Mouse (Mus musculus): Measurements from ENCODE around the gene Per2. TPM values are rescaled to one million over a fixed set of nuclear protein-coding genes. Genes with fewer than 3 reads are reported as not detected.
A peak's percentile ranks its signal among the peaks of the same experiment; 100 is the strongest.
"Not testable (repeated sequence)": the region's sequence is repeated elsewhere in the genome, so short reads cannot be mapped to it uniquely, and the experiment has no call there.

Per2 gene
- polyA plus RNA-seq, 1 experiment from 2014 or later, result 5.6 TPM

DNA sequence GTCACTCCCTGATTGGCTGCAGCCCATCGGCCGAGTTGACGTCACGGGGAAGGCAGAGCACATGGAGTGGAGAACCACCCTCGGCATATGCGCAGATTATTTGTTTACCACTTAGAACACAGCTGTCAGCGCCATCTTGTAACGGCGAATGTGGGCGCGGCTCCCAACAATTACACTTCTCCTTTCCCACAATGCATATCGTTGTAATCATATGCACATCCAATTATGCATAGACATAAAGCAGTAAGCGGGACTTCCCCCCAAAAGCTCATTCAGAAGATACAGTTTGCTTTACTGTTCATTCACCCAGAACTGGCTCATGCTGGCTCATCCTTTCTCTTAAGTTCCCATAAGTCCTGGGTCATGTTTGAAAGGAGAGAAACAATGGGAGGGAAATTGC lies 19.0 kb upstream of the Per2 start:
- H3K9me3 ChIP-seq (ENCODE audit: control insufficient read depth, low read length); H3K4me3 ChIP-seq (ENCODE audit: control insufficient read depth in 1 of 2, insufficient read depth in 1 of 2, low read depth in 1 of 2, low read length in 2 of 2); H3K4me2 ChIP-seq (ENCODE audit: low read length); H3K9ac ChIP-seq (ENCODE audit: low read length); H3K27me3 ChIP-seq (ENCODE audit: control insufficient read depth, insufficient read depth, low read length); H3K27ac ChIP-seq (replicated peaks in 1 of 2; ENCODE audit: control insufficient read depth in 1 of 2, insufficient read depth in 1 of 2, low read depth in 2 of 2, low read length in 2 of 2); H3K4me1 ChIP-seq (ENCODE audit: control insufficient read depth in 2 of 2, insufficient read depth in 2 of 2, low read length in 2 of 2); H3K36me3 ChIP-seq (ENCODE audit: control insufficient read depth, insufficient read depth, low read length); ATAC-seq (ENCODE audit: insufficient number of reproducible peaks, insufficient read depth, low FRiP score, low read depth): not testable (repeated sequence)
- 87% methylated on average over 9 of the region's 13 CpGs for WGBS

DNA sequence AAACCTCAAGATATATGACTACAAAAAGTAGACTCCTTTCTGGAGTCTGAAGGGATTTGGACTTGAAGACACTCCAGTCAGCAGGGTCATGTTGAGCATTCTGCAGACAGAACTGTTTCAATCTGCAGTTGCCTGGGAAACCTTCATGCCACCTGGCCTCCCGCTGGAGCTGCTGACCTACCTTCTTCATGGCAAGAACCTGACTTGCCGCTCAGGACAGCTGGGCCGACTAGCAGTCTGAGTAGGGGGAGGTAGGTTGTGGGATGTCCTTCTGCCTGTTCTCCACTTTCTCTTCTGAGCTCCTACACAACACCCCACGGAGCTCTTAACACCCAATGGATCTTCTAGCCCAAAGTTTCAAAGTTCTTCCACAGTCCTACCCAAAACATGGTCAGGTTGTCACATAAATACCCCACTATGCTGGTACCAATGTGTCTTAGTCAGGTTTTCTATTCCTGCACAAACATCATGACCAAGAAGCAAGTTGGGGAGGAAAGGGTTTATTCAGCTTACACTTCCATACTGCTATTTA lies 10.8 kb upstream of the Per2 start:
- no peaks in the 10 kb centered on the region for H3K9me3 ChIP-seq (ENCODE audit: control insufficient read depth, low read length)
- no peak for ATAC-seq (ENCODE audit: insufficient number of reproducible peaks, insufficient read depth, low FRiP score, low read depth)
- no peaks in the 10 kb centered on the region for H3K27me3 ChIP-seq (ENCODE audit: control insufficient read depth, insufficient read depth, low read length)
- H3K4me3 ChIP-seq (ENCODE audit: control insufficient read depth in 1 of 2, insufficient read depth in 1 of 2, low read depth in 1 of 2, low read length in 2 of 2), result no peak overlapping the region
- H3K36me3 ChIP-seq (ENCODE audit: control insufficient read depth, insufficient read depth, low read length), result no peaks in the 10 kb centered on the region
- no peak overlapping the region for H3K4me2 ChIP-seq (ENCODE audit: low read length)
- 76% methylated on average over 4 of the region's 4 CpGs for WGBS
- H3K27ac ChIP-seq (replicated peaks in 1 of 2; ENCODE audit: control insufficient read depth in 1 of 2, insufficient read depth in 1 of 2, low read depth in 2 of 2, low read length in 2 of 2), result no peak overlapping the region
- H3K4me1 ChIP-seq (ENCODE audit: control insufficient read depth in 2 of 2, insufficient read depth in 2 of 2, low read length in 2 of 2), result peaks cover 9 to 10% of the 10 kb centered on the region in 2 experiments
- no peak overlapping the region for H3K9ac ChIP-seq (ENCODE audit: low read length)

DNA sequence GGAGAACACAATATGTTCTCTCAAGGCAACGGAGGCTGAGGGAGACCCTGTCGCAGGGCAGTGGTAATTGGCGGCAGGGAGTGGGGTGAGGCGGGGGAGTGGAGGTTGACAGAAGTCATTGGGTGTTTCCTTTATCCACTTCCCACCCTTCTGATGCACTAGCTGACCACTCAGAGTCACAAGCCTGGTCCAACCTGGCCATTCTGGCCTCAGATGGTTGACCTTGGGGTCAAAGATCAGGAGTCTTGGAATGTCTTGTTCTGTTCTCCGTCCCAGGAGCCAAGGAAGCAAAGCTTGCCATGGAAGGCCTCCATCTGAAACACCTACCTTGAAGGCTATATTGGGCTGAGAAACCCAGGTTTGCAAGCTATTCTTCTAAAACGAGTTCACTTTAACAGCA lies 7.1 kb upstream of the Per2 start:
- Histone ChIP-seq H3K4me2 (ENCODE audit: low read length) (no peak overlapping the region), H3K27ac (replicated peaks in 1 of 2; ENCODE audit: control insufficient read depth in 1 of 2, insufficient read depth in 1 of 2, low read depth in 2 of 2, low read length in 2 of 2) (no peak overlapping the region), H3K9ac (ENCODE audit: low read length) (no peak overlapping the region), H3K4me1 (ENCODE audit: control insufficient read depth in 2 of 2, insufficient read depth in 2 of 2, low read length in 2 of 2) (peaks cover 10 to 16% of the 10 kb centered on the region in 2 experiments), H3K4me3 (ENCODE audit: control insufficient read depth in 1 of 2, insufficient read depth in 1 of 2, low read depth in 1 of 2, low read length in 2 of 2) (no peak overlapping the region), H3K27me3 (ENCODE audit: control insufficient read depth, insufficient read depth, low read length) (no peaks in the 10 kb centered on the region), H3K36me3 (ENCODE audit: control insufficient read depth, insufficient read depth, low read length) (no peaks in the 10 kb centered on the region), H3K9me3 (ENCODE audit: control insufficient read depth, low read length) (no peaks in the 10 kb centered on the region)
- no peak for ATAC-seq (ENCODE audit: insufficient number of reproducible peaks, insufficient read depth, low FRiP score, low read depth)
- 86% methylated on average over 6 of the region's 6 CpGs for WGBS

DNA sequence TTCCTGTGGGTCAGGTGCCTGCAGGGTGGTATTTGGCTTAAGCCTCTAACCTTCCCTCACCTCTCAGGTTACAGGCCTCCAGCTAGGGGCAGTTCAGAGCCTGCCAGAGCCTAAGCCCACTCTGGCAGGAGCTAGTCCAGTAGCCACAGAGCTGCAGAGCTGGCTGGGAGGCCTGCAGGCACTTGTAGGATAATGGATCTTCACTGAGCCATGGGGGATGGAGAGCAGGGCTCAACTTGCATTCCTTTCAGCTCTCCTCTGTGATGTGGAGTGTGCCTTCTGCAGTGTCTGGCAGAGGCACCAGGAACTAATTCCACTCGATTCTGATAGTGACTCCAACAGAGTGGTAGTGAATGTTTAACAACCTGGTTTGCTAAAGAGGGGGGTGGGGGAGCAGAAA lies 6.1 kb upstream of the Per2 start:
- H3K9me3 ChIP-seq (ENCODE audit: control insufficient read depth, low read length), result no peaks in the 10 kb centered on the region
- peak overlapping the region in 1 of 2 experiments; percentile 50; a peak in 1 of 4 replicates for H3K27ac ChIP-seq (replicated peaks in 1 of 2; ENCODE audit: control insufficient read depth in 1 of 2, insufficient read depth in 1 of 2, low read depth in 2 of 2, low read length in 2 of 2)
- H3K9ac ChIP-seq (ENCODE audit: low read length), result peak overlapping the region; percentile 7; the same call in 1 of the 2 replicates
- no peak overlapping the region for H3K4me2 ChIP-seq (ENCODE audit: low read length)
- H3K36me3 ChIP-seq (ENCODE audit: control insufficient read depth, insufficient read depth, low read length), result no peaks in the 10 kb centered on the region
- peak; percentile 61; the same call in 1 of the 2 replicates for ATAC-seq (ENCODE audit: insufficient number of reproducible peaks, insufficient read depth, low FRiP score, low read depth)
- H3K27me3 ChIP-seq (ENCODE audit: control insufficient read depth, insufficient read depth, low read length), result no peaks in the 10 kb centered on the region
- no peak overlapping the region for H3K4me3 ChIP-seq (ENCODE audit: control insufficient read depth in 1 of 2, insufficient read depth in 1 of 2, low read depth in 1 of 2, low read length in 2 of 2)
- 0% methylated on average over 1 of the region's 1 CpGs for WGBS
- H3K4me1 ChIP-seq (ENCODE audit: control insufficient read depth in 2 of 2, insufficient read depth in 2 of 2, low read length in 2 of 2), result peaks cover 11 to 16% of the 10 kb centered on the region in 2 experiments

DNA sequence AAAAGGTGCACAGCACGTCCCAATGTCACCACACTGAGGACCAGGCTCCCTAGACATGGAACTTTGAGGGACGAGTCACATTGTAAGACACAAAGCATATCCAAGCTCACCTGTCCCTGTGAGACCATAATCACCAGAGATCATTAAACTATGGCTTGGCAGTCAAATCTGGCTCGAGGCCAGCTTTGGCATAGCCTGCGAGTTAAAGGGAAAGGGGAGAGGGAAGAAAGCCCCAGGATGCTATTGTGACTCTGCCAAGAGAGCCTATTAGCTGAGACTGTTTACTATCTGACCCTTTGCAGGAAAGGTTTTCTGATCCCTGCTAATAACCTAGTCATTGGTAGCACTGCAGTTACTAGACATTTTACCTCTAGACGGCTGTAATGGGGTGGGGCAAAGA lies 5.3 kb upstream of the Per2 start:
- no peaks in the 10 kb centered on the region for H3K36me3 ChIP-seq (ENCODE audit: control insufficient read depth, insufficient read depth, low read length)
- no peak for ATAC-seq (ENCODE audit: insufficient number of reproducible peaks, insufficient read depth, low FRiP score, low read depth)
- 62% methylated on average over 5 of the region's 5 CpGs for WGBS
- no peaks in the 10 kb centered on the region for H3K27me3 ChIP-seq (ENCODE audit: control insufficient read depth, insufficient read depth, low read length)
- no peak overlapping the region for H3K27ac ChIP-seq (replicated peaks in 1 of 2; ENCODE audit: control insufficient read depth in 1 of 2, insufficient read depth in 1 of 2, low read depth in 2 of 2, low read length in 2 of 2)
- H3K9me3 ChIP-seq (ENCODE audit: control insufficient read depth, low read length), result no peaks in the 10 kb centered on the region
- no peak overlapping the region for H3K4me3 ChIP-seq (ENCODE audit: control insufficient read depth in 1 of 2, insufficient read depth in 1 of 2, low read depth in 1 of 2, low read length in 2 of 2)
- no peak overlapping the region for H3K4me2 ChIP-seq (ENCODE audit: low read length)
- peaks cover 15 to 22% of the 10 kb centered on the region in 2 experiments for H3K4me1 ChIP-seq (ENCODE audit: control insufficient read depth in 2 of 2, insufficient read depth in 2 of 2, low read length in 2 of 2)
- H3K9ac ChIP-seq (ENCODE audit: low read length), result no peak overlapping the region

DNA sequence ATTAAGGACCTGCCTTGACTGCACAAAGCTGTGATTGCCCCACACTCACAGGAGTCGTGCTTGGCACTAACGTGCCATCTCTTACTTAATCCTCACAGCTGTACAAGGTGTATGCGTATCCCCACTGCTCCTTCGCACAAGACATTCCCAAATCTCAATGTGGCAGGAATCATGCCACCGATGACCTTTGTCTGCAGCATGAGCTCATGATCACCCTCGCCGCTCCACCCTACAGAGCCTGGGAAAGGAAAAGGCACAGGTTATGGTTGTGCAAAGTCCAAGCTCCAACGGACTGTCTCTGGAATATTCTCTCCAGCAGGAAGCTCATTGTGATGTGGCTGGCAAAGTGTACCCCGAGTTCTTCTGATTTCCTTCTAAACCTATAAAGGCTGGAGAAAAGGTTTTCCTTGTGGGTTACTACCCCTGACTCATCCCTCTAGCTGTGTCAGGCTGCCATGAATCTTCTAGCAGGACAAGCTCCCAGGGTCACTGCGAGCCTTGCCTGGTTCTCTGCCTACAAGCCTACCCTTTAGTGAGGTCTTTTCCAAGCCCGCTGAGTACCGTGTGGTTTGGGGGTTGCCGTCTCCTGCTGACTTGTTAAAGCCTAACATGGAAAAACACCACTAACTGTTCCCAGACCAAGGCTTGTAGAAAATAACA lies 4.3 kb upstream of the Per2 start:
- Histone ChIP-seq H3K9me3 (ENCODE audit: control insufficient read depth, low read length) (no peaks in the 10 kb centered on the region), H3K9ac (ENCODE audit: low read length) (no peak overlapping the region), H3K27ac (replicated peaks in 1 of 2; ENCODE audit: control insufficient read depth in 1 of 2, insufficient read depth in 1 of 2, low read depth in 2 of 2, low read length in 2 of 2) (no peak overlapping the region), H3K36me3 (ENCODE audit: control insufficient read depth, insufficient read depth, low read length) (no peaks in the 10 kb centered on the region), H3K4me1 (ENCODE audit: control insufficient read depth in 2 of 2, insufficient read depth in 2 of 2, low read length in 2 of 2) (peaks cover 18 to 25% of the 10 kb centered on the region in 2 experiments), H3K4me3 (ENCODE audit: control insufficient read depth in 1 of 2, insufficient read depth in 1 of 2, low read depth in 1 of 2, low read length in 2 of 2) (no peak overlapping the region), H3K27me3 (ENCODE audit: control insufficient read depth, insufficient read depth, low read length) (no peaks in the 10 kb centered on the region), H3K4me2 (ENCODE audit: low read length) (no peak overlapping the region)
- ATAC-seq (ENCODE audit: insufficient number of reproducible peaks, insufficient read depth, low FRiP score, low read depth), result no peak
- 88% methylated on average over 13 of the region's 13 CpGs for WGBS

DNA sequence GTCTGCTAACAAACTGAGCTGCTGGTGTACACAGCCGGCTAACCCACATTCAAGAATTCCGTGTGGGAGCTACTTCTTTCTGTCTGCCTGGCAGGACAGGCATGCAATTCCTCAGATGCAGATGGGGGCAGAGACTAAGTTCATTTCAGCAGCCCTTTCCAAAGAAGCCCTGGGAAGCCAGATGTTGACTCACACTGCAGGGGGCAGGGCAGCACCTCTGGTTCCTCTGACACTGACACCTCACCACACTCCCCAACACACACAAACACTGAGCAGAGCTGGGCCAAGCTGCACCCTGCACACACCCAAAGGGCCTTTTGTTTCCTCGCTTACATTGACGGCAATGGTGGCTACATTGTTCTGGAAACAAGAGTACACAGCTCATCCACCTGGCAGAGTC lies 1.4 kb upstream of the Per2 start:
- Histone ChIP-seq H3K4me3 (ENCODE audit: control insufficient read depth in 1 of 2, insufficient read depth in 1 of 2, low read depth in 1 of 2, low read length in 2 of 2) (no peak overlapping the region), H3K9me3 (ENCODE audit: control insufficient read depth, low read length) (no peaks in the 10 kb centered on the region), H3K4me1 (ENCODE audit: control insufficient read depth in 2 of 2, insufficient read depth in 2 of 2, low read length in 2 of 2) (peaks cover 34 to 47% of the 10 kb centered on the region in 2 experiments), H3K36me3 (ENCODE audit: control insufficient read depth, insufficient read depth, low read length) (no peaks in the 10 kb centered on the region), H3K27ac (replicated peaks in 1 of 2; ENCODE audit: control insufficient read depth in 1 of 2, insufficient read depth in 1 of 2, low read depth in 2 of 2, low read length in 2 of 2) (no peak overlapping the region), H3K9ac (ENCODE audit: low read length) (no peak overlapping the region), H3K27me3 (ENCODE audit: control insufficient read depth, insufficient read depth, low read length) (no peaks in the 10 kb centered on the region), H3K4me2 (ENCODE audit: low read length) (no peak overlapping the region)
- WGBS, result 37% methylated on average over 4 of the region's 4 CpGs
- no peak for ATAC-seq (ENCODE audit: insufficient number of reproducible peaks, insufficient read depth, low FRiP score, low read depth)

All from heart, embryonic 14.5 days (tissue).